Mouse (Mus musculus) hindbrain, embryonic 13.5 days (tissue): ENCODE measurements around the gene Copg1. TPM values are rescaled to one million over a fixed set of nuclear protein-coding genes. Genes with fewer than 3 reads are reported as not detected.

Experiments used
- ATAC-seq: fragments of 200-750 bp; cut with Nextera tagmentation; 2 replicates; pipeline ENCODE4 v1.8.0; 2017; ENCODE audit warnings: moderate TSS enrichment; ENCODE audit not compliant: low FRiP score
- H3K27ac ChIP-seq: fragments of 300-500 bp; sonication (generic); 2 replicates; pipeline ENCODE4 v1.5.1; 2015; ENCODE audit warnings: inconsistent platforms, mild to moderate bottlenecking, moderate library complexity
- H3K27me3 ChIP-seq: fragments of 300-500 bp; sonication (generic); 2 replicates; pipeline ENCODE4 v1.6.1; 2015; ENCODE audit warnings: mild to moderate bottlenecking, inconsistent platforms
- H3K36me3 ChIP-seq: fragments of 300-500 bp; sonication (generic); 2 replicates; pipeline ENCODE4 v1.6.1; 2015; ENCODE audit warnings: mild to moderate bottlenecking, inconsistent platforms
- H3K4me1 ChIP-seq: fragments of 300-500 bp; sonication (generic); replicated peaks from 2 replicates; pipeline ENCODE4 v1.6.1; 2015; ENCODE audit warnings: inconsistent platforms
- H3K4me2 ChIP-seq: fragments of 300-500 bp; sonication (generic); 2 replicates; pipeline ENCODE4 v1.6.1; 2015; ENCODE audit warnings: inconsistent platforms, mild to moderate bottlenecking, moderate library complexity
- H3K4me3 ChIP-seq: fragments of 300-500 bp; sonication (generic); 2 replicates; pipeline ENCODE4 v1.5.1; 2015; ENCODE audit warnings: mild to moderate bottlenecking, inconsistent platforms
- H3K9ac ChIP-seq: fragments of 300-500 bp; sonication (generic); 2 replicates; pipeline ENCODE4 v1.6.1; 2015; ENCODE audit warnings: mild to moderate bottlenecking, inconsistent platforms
- H3K9me3 ChIP-seq: fragments of 300-500 bp; sonication (generic); 2 replicates; pipeline ENCODE4 v1.6.1; 2016; ENCODE audit warnings: inconsistent platforms
- WGBS: fragments of 180-500 bp; shearing (Covaris S2); methylation state at CpG from one replicate; pipeline ENCODE4 v1.1.7; 2015; 5-methylcytosine and 5-hydroxymethylcytosine counted together
- polyA plus RNA-seq: library from polyadenylated mRNA; unstranded; fragments of >200 nt; fragmentation: Nextera tagmentation; extraction: Ambion mirVana; gene quantifications from 2 replicates; pipeline ENCODE4 v1.2.1, GENCODE M21; 2015

Gene Copg1
- polyA plus RNA-seq, 1 experiment from 2014 or later: 165 TPM

- WGBS: 74% methylated on average over 3 of the region's 3 CpGs
- Histone ChIP-seq H3K9ac (no peak overlapping the region), H3K27ac (no peak overlapping the region), H3K36me3 (no peaks in the 10 kb centered on the region), H3K4me3 (no peak overlapping the region), H3K4me1 (no peaks in the 10 kb centered on the region), H3K9me3 (no peaks in the 10 kb centered on the region), H3K27me3 (no peaks in the 10 kb centered on the region), H3K4me2 (no peak overlapping the region)
- no peak for ATAC-seq
These were observed 8.0 kb upstream of the Copg1 start for GRCm38 (mm10) chr6:87879628-87880027.

GRCm38 (mm10) chr6:87882221-87882620 lies 5.4 kb upstream of the Copg1 start:
- H3K4me1 ChIP-seq: 0 out of 2 replicates have a peak, but pooled peaks cover under 1% of the 10 kb centered on the region

GRCm38 (mm10) chr6:87882816-87883215 lies 4.8 kb upstream of the Copg1 start:
- no peak for ATAC-seq
- 54% methylated on average over 4 of the region's 4 CpGs for WGBS

More at GRCm38 (mm10) chr6:87882221-87882620, 5.4 kb upstream of the Copg1 start:
- ATAC-seq: no peak
- Histone ChIP-seq H3K36me3 (no peaks in the 10 kb centered on the region), H3K9ac (no peak overlapping the region), H3K27ac (no peak overlapping the region), H3K4me2 (no peak overlapping the region), H3K9me3 (no peaks in the 10 kb centered on the region), H3K4me3 (no peak overlapping the region), H3K27me3 (no peaks in the 10 kb centered on the region)
- WGBS: 78% methylated on average over 3 of the region's 3 CpGs

GRCm38 (mm10) chr6:87886721-87887120 lies 893 bp upstream of the Copg1 start:
- WGBS: 87% methylated on average over 1 of the region's 1 CpGs
- no peak for ATAC-seq
- Histone ChIP-seq H3K9me3 (no peaks in the 10 kb centered on the region), H3K4me1 (peaks cover 13% of the 10 kb centered on the region), H3K4me2 (no peak overlapping the region), H3K27me3 (no peaks in the 10 kb centered on the region), H3K36me3 (peaks cover 25% of the 10 kb centered on the region), H3K4me3 (no peak overlapping the region), H3K9ac (no peak overlapping the region), H3K27ac (no peak overlapping the region)

More at GRCm38 (mm10) chr6:87882816-87883215, 4.8 kb upstream of the Copg1 start:
- H3K27ac ChIP-seq: no peak overlapping the region
- H3K9me3 ChIP-seq: no peaks in the 10 kb centered on the region
- no peak overlapping the region for H3K4me2 ChIP-seq
- H3K36me3 ChIP-seq: no peaks in the 10 kb centered on the region
- H3K4me3 ChIP-seq: no peak overlapping the region
- H3K27me3 ChIP-seq: no peaks in the 10 kb centered on the region
- H3K9ac ChIP-seq: no peak overlapping the region
- H3K4me1 ChIP-seq: 0 out of 2 replicates have a peak, but pooled peaks cover 3% of the 10 kb centered on the region

- Histone ChIP-seq H3K9ac (no peak overlapping the region), H3K9me3 (no peaks in the 10 kb centered on the region), H3K4me3 (no peak overlapping the region), H3K4me2 (no peak overlapping the region), H3K4me1 (peaks cover 2% of the 10 kb centered on the region), H3K27ac (no peak overlapping the region), H3K27me3 (no peaks in the 10 kb centered on the region), H3K36me3 (peaks cover 95% of the 10 kb centered on the region)
- WGBS: 83% methylated on average over 7 of the region's 7 CpGs
- ATAC-seq: no peak
These were observed 6.3 kb downstream of the Copg1 start for GRCm38 (mm10) chr6:87893931-87894330.

- Histone ChIP-seq H3K9ac (no peak overlapping the region), H3K4me2 (no peak overlapping the region), H3K36me3 (peaks cover 98% of the 10 kb centered on the region), H3K9me3 (no peaks in the 10 kb centered on the region), H3K4me1 (no peaks in the 10 kb centered on the region), H3K4me3 (no peak overlapping the region), H3K27ac (no peak overlapping the region), H3K27me3 (no peaks in the 10 kb centered on the region)
- WGBS: 96% methylated on average over 10 of the region's 10 CpGs
- no peak for ATAC-seq
These were observed 10.4 kb downstream of the Copg1 start for GRCm38 (mm10) chr6:87898028-87898427.

- H3K4me2 ChIP-seq: no peak overlapping the region
- no peak overlapping the region for H3K27ac ChIP-seq
- no peaks in the 10 kb centered on the region for H3K27me3 ChIP-seq
- H3K9me3 ChIP-seq: no peaks in the 10 kb centered on the region
- H3K9ac ChIP-seq: no peak overlapping the region
- ATAC-seq: no peak
- H3K4me1 ChIP-seq: no peaks in the 10 kb centered on the region
- no peak overlapping the region for H3K4me3 ChIP-seq
- H3K36me3 ChIP-seq: peaks cover 98% of the 10 kb centered on the region
- 69% methylated on average over 5 of the region's 5 CpGs for WGBS
These were observed 19.0 kb downstream of the Copg1 start for GRCm38 (mm10) chr6:87906632-87907031.

- Histone ChIP-seq H3K4me3 (no peak overlapping the region), H3K9ac (no peak overlapping the region), H3K27ac (no peak overlapping the region), H3K36me3 (peaks cover 90% of the 10 kb centered on the region), H3K4me2 (no peak overlapping the region), H3K4me1 (0 out of 2 replicates have a peak, but pooled peaks cover 5% of the 10 kb centered on the region), H3K9me3 (no peaks in the 10 kb centered on the region), H3K27me3 (no peaks in the 10 kb centered on the region)
- 87% methylated on average over 6 of the region's 6 CpGs for WGBS
- ATAC-seq: no peak
These were observed 21.6 kb downstream of the Copg1 start for GRCm38 (mm10) chr6:87909181-87909580.

GRCm38 (mm10) chr6:87911559-87911958 lies 23.9 kb downstream of the Copg1 start:
- no peaks in the 10 kb centered on the region for H3K27me3 ChIP-seq
- no peak overlapping the region for H3K4me2 ChIP-seq
- H3K27ac ChIP-seq: no peak overlapping the region
- H3K36me3 ChIP-seq: peaks cover 74% of the 10 kb centered on the region
- H3K9me3 ChIP-seq: no peaks in the 10 kb centered on the region
- H3K4me3 ChIP-seq: no peak overlapping the region
- no peak for ATAC-seq
- H3K9ac ChIP-seq: 0 out of 2 replicates have a peak overlapping the region, but pooled peaks have one; percentile 43
- peaks cover 17% of the 10 kb centered on the region for H3K4me1 ChIP-seq
- 85% methylated on average over 6 of the region's 6 CpGs for WGBS

- Histone ChIP-seq H3K27ac (peak within 1 kb of the TSS; percentile 84), H3K4me2 (peak within 1 kb of the TSS; percentile 90), H3K9ac (peak within 1 kb of the TSS; percentile 95), H3K4me3 (peak within 1 kb of the TSS; percentile 92), H3K9me3 (no peaks in the 10 kb centered on the region), H3K36me3 (peaks cover 70% of the 10 kb centered on the region), H3K4me1 (peaks cover 17% of the 10 kb centered on the region), H3K27me3 (no peaks in the 10 kb centered on the region)
- under 1% methylated on average over 59 of the region's 62 CpGs for WGBS
- ATAC-seq: peak; percentile 95
These were observed 26.2 kb downstream of the Copg1 start, which contains the start of gene Hmces for GRCm38 (mm10) chr6:87913661-87914325. Gene Hmces (plus strand): TSS chr6:87913935.

- WGBS: 3% methylated on average over 35 of the region's 35 CpGs
- H3K9ac ChIP-seq: peak overlapping the region; percentile 95
- peak; percentile 68 for ATAC-seq
- H3K4me1 ChIP-seq: peaks cover 17% of the 10 kb centered on the region
- H3K4me3 ChIP-seq: peak overlapping the region; percentile 92
- peaks cover 70% of the 10 kb centered on the region for H3K36me3 ChIP-seq
- no peaks in the 10 kb centered on the region for H3K27me3 ChIP-seq
- H3K27ac ChIP-seq: peak overlapping the region; percentile 84
- H3K9me3 ChIP-seq: no peaks in the 10 kb centered on the region
- H3K4me2 ChIP-seq: peak overlapping the region; percentile 90
These were observed 26.9 kb downstream of the Copg1 start for GRCm38 (mm10) chr6:87914326-87915102.

GRCm38 (mm10) chr6:87915939-87916338 lies 28.3 kb downstream of the Copg1 start:
- 91% methylated on average over 5 of the region's 5 CpGs for WGBS
- Histone ChIP-seq H3K4me3 (no peak overlapping the region), H3K9ac (0 out of 2 replicates have a peak overlapping the region, but pooled peaks have one; percentile 3), H3K9me3 (no peaks in the 10 kb centered on the region), H3K36me3 (peaks cover 69% of the 10 kb centered on the region), H3K4me2 (no peak overlapping the region), H3K27ac (no peak overlapping the region), H3K4me1 (peaks cover 17% of the 10 kb centered on the region), H3K27me3 (no peaks in the 10 kb centered on the region)
- no peak for ATAC-seq
